Mouse (Mus musculus) spleen, adult 18-20 months (tissue): ENCODE results near the gene Slc5a10.

ENCODE experiments used
- DNase-seq, 2 experiments: peaks; one replicate each; pipeline ENCODE4 v3.0.0; 2022; ENCODE audit warnings: mixed read lengths in 2 of 2

The Slc5a10 gene

GRCm38 (mm10) chr11:61665991-61666799 is 54.4 kb downstream of the Slc5a10 start:
- DNase-seq = no peak

GRCm38 (mm10) chr11:61665401-61665800 is 55.2 kb downstream of the Slc5a10 start:
- no peak for DNase-seq

DNA sequence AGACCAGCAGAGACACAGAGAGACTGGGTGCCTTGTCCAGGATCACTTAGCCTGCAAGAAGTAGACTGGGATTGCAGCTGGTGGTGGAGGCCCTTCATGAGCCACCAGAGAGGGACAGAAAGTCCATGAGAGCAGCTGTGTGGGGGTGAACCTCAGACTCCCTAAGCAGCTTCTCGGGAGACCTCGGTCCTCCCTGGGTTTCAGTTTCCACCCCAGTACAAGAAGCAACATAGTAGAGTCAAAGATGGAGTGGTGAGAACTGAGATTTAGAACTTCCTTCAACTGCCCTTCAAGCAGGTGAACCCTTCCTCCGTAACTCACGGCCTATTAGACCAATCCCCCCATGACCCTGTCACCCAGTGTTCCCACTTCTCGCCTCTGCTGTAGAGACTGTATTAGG is 58.4 kb downstream of the Slc5a10 start:
- DNase-seq = no peak

DNA sequence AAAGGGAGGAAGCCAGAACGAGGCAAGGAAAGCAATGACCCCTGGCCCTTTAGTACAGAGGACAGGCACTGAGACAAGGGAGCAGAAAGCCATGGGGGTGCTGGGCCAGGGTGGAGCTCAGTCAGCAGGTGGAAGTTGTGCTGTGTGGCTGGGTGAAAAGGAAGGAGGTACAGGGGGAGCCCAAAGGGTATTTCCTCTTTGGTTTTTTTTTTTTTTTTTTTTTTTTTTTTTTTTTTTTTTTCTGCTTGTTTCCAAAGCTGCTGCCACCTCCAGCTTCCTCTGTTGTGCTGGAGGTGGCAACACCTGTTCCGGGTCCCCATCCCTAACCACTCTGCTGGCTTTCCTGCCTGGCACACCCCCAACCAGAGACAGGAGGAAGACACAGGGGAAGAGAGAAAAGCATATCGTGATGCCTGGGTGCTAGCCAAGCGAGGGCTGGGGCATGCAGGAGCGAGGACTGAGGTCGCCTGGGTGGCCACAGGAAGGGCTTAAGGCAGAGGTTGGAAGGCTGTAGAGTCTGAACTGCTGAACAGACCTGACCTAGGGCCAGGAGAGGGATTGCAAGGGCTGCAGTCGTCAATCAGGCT is 59.7 kb downstream of the Slc5a10 start:
- peak in 1 of 2 experiments; percentile 55 for DNase-seq

DNA sequence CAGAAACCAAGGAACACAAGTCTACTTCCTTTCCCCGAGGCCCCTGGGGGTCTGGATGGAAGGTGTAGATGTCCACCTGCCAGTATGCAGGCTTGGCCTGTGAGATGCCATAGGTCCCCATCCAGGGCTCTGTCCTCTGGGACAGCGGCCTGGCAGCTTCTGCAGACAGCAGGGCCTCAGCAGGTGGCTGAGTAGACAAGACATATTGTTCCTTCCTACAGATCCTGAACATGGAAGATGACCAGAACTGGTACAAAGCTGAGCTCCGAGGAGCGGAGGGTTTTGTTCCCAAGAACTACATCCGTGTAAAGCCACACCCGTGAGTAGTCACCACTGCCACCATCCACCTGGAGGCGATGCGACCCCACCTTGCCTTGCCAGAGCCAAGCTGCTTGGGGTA is 60.6 kb downstream of the Slc5a10 start:
- DNase-seq = no peak

DNA sequence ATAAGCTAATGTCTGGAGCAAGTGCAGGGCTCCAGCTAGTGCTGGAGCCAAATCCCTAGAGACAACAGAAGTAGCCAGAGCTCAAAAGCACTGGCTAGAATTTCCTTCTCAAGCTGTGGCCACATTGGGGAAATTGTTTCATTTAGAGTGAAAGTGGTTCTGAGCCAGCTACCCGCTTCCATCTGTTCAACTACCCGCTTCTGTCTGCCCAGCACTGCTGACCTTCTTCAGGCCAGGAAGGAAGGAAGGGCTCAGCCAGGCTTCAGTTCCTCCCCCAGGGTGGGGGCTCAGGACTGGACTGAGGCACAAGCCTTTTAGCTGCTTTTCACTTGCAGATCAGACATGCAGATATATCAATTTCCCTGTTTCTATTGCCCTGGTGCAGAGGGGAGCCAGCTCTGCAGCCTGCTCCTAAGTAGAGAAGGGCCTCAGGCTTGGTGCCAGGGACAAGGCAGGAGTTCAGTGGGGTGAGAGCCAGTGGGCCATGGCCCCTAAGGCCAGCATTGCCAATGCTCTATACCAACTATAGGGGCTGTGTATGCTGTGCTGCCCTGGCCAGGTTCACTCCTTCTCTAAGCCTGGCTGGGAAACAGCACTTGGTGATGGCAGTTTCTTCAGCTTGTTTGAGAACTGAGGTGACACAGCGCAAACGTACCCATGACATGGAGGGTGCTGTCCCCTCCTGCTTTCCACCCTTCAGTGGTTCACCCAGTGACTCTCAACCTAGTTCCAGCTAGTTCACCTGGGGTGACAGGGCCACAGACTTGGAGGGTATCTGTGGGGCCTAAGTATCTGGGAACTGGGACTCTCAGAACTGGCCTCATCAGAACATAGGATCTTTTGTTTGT is 61.4 kb downstream of the Slc5a10 start:
- no peak for DNase-seq

DNA sequence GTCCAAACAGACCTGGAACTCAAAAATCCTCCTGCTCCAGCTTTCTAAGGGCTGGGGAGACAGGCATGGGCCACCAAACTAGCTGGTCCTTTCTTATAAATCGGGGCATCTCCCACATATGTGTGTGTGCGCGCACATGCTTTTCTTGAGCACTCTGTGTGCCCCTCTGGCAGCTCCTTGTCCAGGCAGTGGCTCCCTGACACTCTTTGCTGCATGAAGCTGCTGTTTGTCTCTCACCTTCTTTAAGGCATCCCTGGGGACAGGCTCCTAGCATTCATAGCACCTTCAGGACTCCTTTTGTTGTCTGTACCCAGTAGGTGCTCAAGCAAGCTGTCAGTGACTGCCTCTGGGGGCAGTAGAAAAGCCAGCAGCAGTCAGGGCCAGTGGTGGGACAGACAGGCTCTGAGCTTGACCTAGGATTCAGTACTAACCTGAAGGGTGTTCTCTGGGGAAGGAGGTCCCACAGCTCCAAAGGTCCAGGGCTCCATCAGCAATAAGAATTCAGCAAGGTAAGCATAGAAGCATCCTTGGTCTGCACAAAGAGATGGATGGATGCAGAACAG is 62.2 kb downstream of the Slc5a10 start:
- no peak for DNase-seq

GRCm38 (mm10) chr11:61657432-61657831 is 63.2 kb downstream of the Slc5a10 start:
- peak in 1 of 2 experiments; percentile 24 for DNase-seq

- DNase-seq = peak; percentile 43 to 45
Observed at GRCm38 (mm10) chr11:61656148-61656850, 64.3 kb downstream of the Slc5a10 start.

DNA sequence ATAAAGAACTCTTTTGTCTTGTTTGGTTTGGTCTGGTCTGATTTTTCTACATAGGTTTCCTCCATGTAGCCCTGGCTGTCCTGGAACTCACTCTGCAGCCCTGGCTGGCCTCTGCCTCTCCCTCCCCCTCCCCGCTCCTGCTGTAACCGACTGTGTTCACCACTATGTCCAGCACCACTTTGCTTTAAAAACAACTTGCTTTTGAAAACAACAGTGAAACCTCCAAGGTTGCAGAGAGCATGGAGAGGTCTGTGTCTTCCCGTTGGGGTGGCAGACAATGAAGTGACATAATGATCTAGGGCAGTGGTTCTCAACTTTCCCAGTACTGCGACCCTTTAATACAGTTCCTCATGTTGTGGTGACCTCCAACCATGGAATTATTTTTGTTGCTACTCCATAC is 65.0 kb downstream of the Slc5a10 start:
- DNase-seq = no peak

DNA sequence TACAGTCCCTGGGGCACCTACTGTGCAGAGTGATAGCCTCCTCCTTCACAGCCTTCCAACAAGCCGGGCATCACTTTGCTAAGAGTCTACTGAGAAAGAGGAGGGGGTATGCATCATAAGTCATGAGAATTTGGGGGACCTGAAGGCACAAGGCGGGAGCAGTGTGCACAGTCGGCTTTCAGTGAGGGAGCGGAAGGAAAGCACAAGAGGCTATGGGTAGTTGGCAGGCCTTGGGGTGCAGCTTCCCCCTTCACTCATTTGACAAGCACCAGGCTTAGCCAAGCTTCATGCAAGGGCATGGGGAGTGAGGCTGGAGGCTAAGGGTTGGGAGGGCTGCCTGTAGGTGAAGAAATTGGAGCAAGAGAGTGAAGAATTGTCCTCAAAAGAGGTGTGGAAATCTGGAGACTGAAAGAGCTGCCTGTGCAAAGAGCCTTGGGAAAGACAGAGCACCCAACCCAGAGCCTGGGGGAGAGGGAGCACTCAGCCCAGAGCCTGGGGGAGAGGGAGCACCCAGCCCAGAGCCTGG is 65.8 kb downstream of the Slc5a10 start:
- DNase-seq = peak in 1 of 2 experiments; percentile 22

- DNase-seq = no peak
Observed at GRCm38 (mm10) chr11:61653568-61653967, 67.1 kb downstream of the Slc5a10 start.

GRCm38 (mm10) chr11:61652686-61653447 is 67.8 kb downstream of the Slc5a10 start, which contains the start of gene Grap:
TSS of gene Grap (plus strand) at chr11:61653265.
- DNase-seq = peak; percentile 64 to 65

DNA sequence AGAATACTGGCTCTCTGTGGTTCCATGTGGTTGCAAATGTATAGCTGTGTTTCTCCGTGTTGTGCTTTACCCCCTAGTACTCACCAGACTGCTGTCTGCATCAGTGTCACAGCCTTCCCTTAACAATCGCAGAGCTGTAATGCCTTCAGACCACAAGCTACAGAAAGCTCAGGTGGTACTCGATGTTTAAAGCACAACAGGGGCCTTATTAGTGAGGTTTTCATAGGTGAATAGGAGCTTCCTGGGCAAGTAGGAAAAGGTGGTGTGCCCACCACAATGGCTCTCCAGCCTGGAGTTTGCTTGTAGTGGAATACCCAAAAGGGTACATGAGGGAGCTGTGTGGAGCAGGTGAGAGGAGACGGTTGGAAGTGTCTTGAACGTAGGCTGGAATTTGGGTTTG is 68.4 kb downstream of the Slc5a10 start:
- DNase-seq = peak in 1 of 2 experiments; percentile 7

- DNase-seq = no peak
Observed at GRCm38 (mm10) chr11:61650470-61651265, 70.0 kb downstream of the Slc5a10 start.

DNA sequence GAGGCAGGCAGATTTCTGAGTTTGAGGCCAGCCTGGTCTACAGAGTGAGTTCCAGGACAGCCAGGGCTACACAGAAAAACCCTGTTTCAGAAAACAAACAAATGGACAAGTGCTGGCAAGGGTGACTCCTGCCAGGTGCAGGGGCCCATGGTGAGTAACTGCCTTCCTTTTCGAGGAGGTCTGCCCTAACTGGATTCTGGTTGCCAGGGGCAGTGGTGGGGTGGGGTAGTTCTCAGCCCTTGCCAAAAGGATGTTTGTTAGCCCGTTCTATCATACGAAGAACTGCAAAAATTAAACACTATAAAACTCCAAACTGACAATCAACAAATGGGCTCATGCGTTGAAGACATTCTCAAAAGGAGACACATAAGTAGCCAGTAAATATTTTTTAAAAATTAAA is 71.0 kb downstream of the Slc5a10 start:
- no peak for DNase-seq

GRCm38 (mm10) chr11:61649163-61649580 is 71.5 kb downstream of the Slc5a10 start:
- no peak for DNase-seq

DNA sequence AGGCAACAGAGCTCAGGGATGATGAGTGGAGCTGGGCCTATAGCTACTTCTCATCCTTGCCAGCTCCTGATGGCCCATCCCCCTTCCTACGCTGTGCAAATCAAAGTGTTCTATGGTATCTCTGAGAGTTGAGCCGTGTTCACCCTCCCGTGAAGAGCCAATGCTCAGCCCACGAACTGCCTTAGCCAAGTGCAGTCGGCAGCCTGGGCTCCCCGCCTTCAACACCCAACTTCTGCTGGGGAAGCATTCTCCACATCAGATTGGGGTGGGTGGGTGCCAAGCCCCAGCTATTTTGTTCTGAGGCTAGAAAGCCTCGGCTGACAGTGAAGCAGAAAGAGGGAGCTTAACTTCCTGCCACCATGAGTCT is 71.9 kb downstream of the Slc5a10 start:
- no peak for DNase-seq

DNA sequence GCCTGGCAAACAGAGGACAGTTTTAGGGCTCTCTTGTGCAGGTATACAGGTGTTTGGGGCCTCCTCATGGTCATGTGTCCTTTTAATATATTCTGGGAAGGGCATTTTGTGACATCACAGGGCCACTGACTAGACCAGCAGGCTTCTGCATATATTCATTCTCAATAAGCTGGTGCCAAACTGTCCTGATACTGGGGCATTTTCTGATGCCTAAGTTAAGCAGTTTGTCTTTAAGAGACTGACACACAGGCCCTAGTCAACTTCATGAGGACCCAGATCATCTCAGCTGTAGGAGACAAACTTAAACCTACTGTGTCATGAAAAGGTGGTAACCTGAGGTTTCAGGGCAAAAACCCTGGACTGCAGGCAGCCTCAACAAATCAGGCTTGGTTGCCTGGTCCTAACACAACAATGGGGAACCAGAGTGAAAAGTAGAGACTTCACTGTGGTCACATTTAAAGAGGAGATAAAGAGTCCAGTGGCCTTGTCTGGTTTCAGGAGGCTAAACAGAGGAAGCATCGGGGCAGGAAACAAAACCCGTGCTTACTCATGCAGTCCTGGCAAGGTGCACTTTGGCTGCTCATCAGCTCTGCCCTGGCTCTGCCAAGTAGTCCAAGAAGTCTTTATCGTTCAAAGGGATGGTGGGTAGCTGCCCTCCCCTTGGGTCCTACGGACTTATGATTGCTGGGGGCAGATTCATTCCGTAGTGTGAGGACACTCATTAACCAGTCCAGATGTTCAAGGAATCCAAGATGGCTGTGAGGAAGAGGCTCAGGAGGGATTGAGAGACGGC is 72.5 kb downstream of the Slc5a10 start:
- DNase-seq = no peak
